Mouse (Mus musculus): Measurements from ENCODE around the gene Acvr1. TPM values are rescaled to one million over a fixed set of nuclear protein-coding genes. Genes with fewer than 3 reads are reported as not detected.

Gene Acvr1
- total RNA-seq, 2 experiments from 2014 or later, result 57.6 to 63.7 TPM

- no peak for DNase-seq (ENCODE audit: low spot score in 2 of 2)
Observed at GRCm38 (mm10) chr2:58523097-58523496, 43.9 kb downstream of the Acvr1 start.

GRCm38 (mm10) chr2:58521621-58522020 is 45.3 kb downstream of the Acvr1 start:
- no peak for DNase-seq (ENCODE audit: low spot score in 2 of 2)

- DNase-seq (ENCODE audit: low spot score in 2 of 2), result no peak
Observed at GRCm38 (mm10) chr2:58520727-58521126, 46.2 kb downstream of the Acvr1 start.

GRCm38 (mm10) chr2:58518517-58518916 is 48.4 kb downstream of the Acvr1 start:
- DNase-seq (ENCODE audit: low spot score in 2 of 2), result no peak

GRCm38 (mm10) chr2:58516920-58517319 is 50.0 kb downstream of the Acvr1 start:
- DNase-seq (ENCODE audit: low spot score in 2 of 2), result no peak

- DNase-seq (ENCODE audit: low spot score in 2 of 2), result no peak
Observed at GRCm38 (mm10) chr2:58516000-58516399, 51.0 kb downstream of the Acvr1 start.

GRCm38 (mm10) chr2:58514489-58514888 is 52.5 kb downstream of the Acvr1 start:
- DNase-seq (ENCODE audit: low spot score in 2 of 2), result no peak

- DNase-seq (ENCODE audit: low spot score in 2 of 2), result no peak
Observed at GRCm38 (mm10) chr2:58513212-58513611, 53.7 kb downstream of the Acvr1 start.

- no peak for DNase-seq (ENCODE audit: low spot score in 2 of 2)
Observed at GRCm38 (mm10) chr2:58510192-58510591, 56.8 kb downstream of the Acvr1 start.

GRCm38 (mm10) chr2:58505306-58506090 is 61.5 kb downstream of the Acvr1 start:
- DNase-seq (ENCODE audit: low spot score in 2 of 2), result no peak

GRCm38 (mm10) chr2:58496647-58497410 is 70.1 kb downstream of the Acvr1 start:
- no peak for DNase-seq (ENCODE audit: low spot score in 2 of 2)

GRCm38 (mm10) chr2:58495271-58495670 is 71.7 kb downstream of the Acvr1 start:
- no peak for DNase-seq (ENCODE audit: low spot score in 2 of 2)

- no peak for DNase-seq (ENCODE audit: low spot score in 2 of 2)
Observed at GRCm38 (mm10) chr2:58493685-58494635, 73.0 kb downstream of the Acvr1 start.

GRCm38 (mm10) chr2:58489275-58489674 is 77.7 kb downstream of the Acvr1 start:
- no peak for DNase-seq (ENCODE audit: low spot score in 2 of 2)

- no peak for DNase-seq (ENCODE audit: low spot score in 2 of 2)
Observed at GRCm38 (mm10) chr2:58488404-58488803, 78.6 kb downstream of the Acvr1 start.

- DNase-seq (ENCODE audit: low spot score in 2 of 2), result no peak
Observed at GRCm38 (mm10) chr2:58487279-58487560, 79.7 kb downstream of the Acvr1 start.

- no peak for DNase-seq (ENCODE audit: low spot score in 2 of 2)
Observed at GRCm38 (mm10) chr2:58486441-58487278, 80.3 kb downstream of the Acvr1 start.

- DNase-seq (ENCODE audit: low spot score in 2 of 2), result no peak
Observed at GRCm38 (mm10) chr2:58485683-58486082, 81.3 kb downstream of the Acvr1 start.

- DNase-seq (ENCODE audit: low spot score in 2 of 2), result no peak
Observed at GRCm38 (mm10) chr2:58485152-58485551, 81.8 kb downstream of the Acvr1 start.

GRCm38 (mm10) chr2:58484284-58484965 is 82.5 kb downstream of the Acvr1 start:
- no peak for DNase-seq (ENCODE audit: low spot score in 2 of 2)
